Mouse (Mus musculus) bone marrow, adult 2 months (tissue): ENCODE results near the gene Polr2e.

Source experiments
- CTCF ChIP-seq: fragments of 200-500 bp; IDR thresholded peaks from 2 replicates; pipeline ENCODE4 v1.5.1; 2011; ENCODE audit warnings: low read length, control low read depth; ENCODE audit not compliant: control insufficient read depth, insufficient read depth
- POLR2A ChIP-seq: fragments of 200-500 bp; IDR thresholded peaks from 2 replicates; pipeline ENCODE4 v1.6.1; 2011; ENCODE audit warnings: low read depth, mild to moderate bottlenecking, control low read depth, low read length, borderline replicate concordance; ENCODE audit not compliant: control insufficient read depth

DNA sequence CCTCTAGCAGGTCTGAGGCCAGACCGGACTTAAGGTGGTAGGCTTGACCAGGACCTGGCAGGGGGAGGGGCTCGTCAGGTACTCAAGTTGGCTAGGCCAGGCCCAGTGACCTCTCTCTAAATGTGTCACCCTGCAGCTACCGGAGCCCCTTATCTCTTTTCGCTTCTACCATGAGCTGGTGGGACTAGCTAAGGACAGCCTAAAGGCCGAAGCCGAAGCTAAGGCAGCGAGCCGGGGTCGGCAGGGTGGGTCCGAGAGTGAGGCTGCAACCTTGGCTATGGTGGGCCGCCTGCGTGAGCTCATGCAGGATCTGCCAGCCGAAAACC, 11.1 kb downstream of the Polr2e start:
- TF ChIP-seq CTCF (no peak), POLR2A (no peak)
